Mouse (Mus musculus) E14TG2a.4 (cell line): ENCODE measurements at regions not wholly inside any gene's neighbourhood (a gene's known extent, or its start where the extent isn't known, plus 50 kb on each side); places are given as distances from the start of the nearest gene placed in this dataset.

ENCODE experiments used
- CTCF ChIP-seq: conservative IDR thresholded peaks from 2 replicates; pipeline ENCODE4 v1.5.1; 2014; ENCODE audit warnings: low read length
- NANOG ChIP-seq: IDR thresholded peaks from 2 replicates; pipeline ENCODE4 v1.6.1; 2014; ENCODE audit warnings: borderline replicate concordance, low read length, mixed read lengths

GRCm38 (mm10) chr8:90608410-90608809 is 208.8 kb downstream of the Gm19935 start:
- no peak for TF ChIP-seq CTCF
- no peak for TF ChIP-seq NANOG
